Mouse (Mus musculus): ENCODE data around the gene Zbtb37.
"Not testable (repeated sequence)": the region's sequence is repeated elsewhere in the genome, so short reads cannot be mapped to it uniquely, and the experiment has no call there.

Gene Zbtb37

GRCm38 (mm10) chr1:161038004-161038403, 3.4 kb upstream of the Zbtb37 start:
- peaks cover 18% of the 10 kb centered on the region; the same call in 1 of the 2 replicates for H3K36me3 ChIP-seq (ENCODE audit: control insufficient read depth, insufficient read depth, low read length, poor library complexity, severe bottlenecking)
- no peaks in the 10 kb centered on the region for H3K27me3 ChIP-seq (ENCODE audit: control insufficient read depth, insufficient read depth, low read length, poor library complexity, severe bottlenecking)
- DNase-seq (ENCODE audit: low read depth, low spot score), result no peak

GRCm38 (mm10) chr1:161037599-161037998, 3.0 kb upstream of the Zbtb37 start:
- DNase-seq (ENCODE audit: low read depth, low spot score), result no peak
- H3K27me3 ChIP-seq (ENCODE audit: control insufficient read depth, insufficient read depth, low read length, poor library complexity, severe bottlenecking), result no peaks in the 10 kb centered on the region
- peaks cover 18% of the 10 kb centered on the region; the same call in 1 of the 2 replicates for H3K36me3 ChIP-seq (ENCODE audit: control insufficient read depth, insufficient read depth, low read length, poor library complexity, severe bottlenecking)

GRCm38 (mm10) chr1:161037026-161037425, 2.4 kb upstream of the Zbtb37 start:
- DNase-seq (ENCODE audit: low read depth, low spot score), result no peak
- Histone ChIP-seq H3K27me3 (ENCODE audit: control insufficient read depth, insufficient read depth, low read length, poor library complexity, severe bottlenecking) (no peaks in the 10 kb centered on the region), H3K36me3 (ENCODE audit: control insufficient read depth, insufficient read depth, low read length, poor library complexity, severe bottlenecking) (peaks cover 18% of the 10 kb centered on the region)

GRCm38 (mm10) chr1:161036411-161036841, 1.8 kb upstream of the Zbtb37 start:
- peaks cover 20% of the 10 kb centered on the region for H3K36me3 ChIP-seq (ENCODE audit: control insufficient read depth, insufficient read depth, low read length, poor library complexity, severe bottlenecking)
- no peaks in the 10 kb centered on the region for H3K27me3 ChIP-seq (ENCODE audit: control insufficient read depth, insufficient read depth, low read length, poor library complexity, severe bottlenecking)
- DNase-seq (ENCODE audit: low read depth, low spot score), result no peak

- Histone ChIP-seq H3K36me3 (ENCODE audit: control insufficient read depth, insufficient read depth, low read length, poor library complexity, severe bottlenecking) (peaks cover 20% of the 10 kb centered on the region), H3K27me3 (ENCODE audit: control insufficient read depth, insufficient read depth, low read length, poor library complexity, severe bottlenecking) (no peaks in the 10 kb centered on the region)
- DNase-seq (ENCODE audit: low read depth, low spot score), result peak; percentile 30
These were observed 1.2 kb upstream of the Zbtb37 start for GRCm38 (mm10) chr1:161035786-161036404.

GRCm38 (mm10) chr1:161035281-161035785, 684 bp upstream of the Zbtb37 start:
- no peaks in the 10 kb centered on the region for H3K27me3 ChIP-seq (ENCODE audit: control insufficient read depth, insufficient read depth, low read length, poor library complexity, severe bottlenecking)
- DNase-seq (ENCODE audit: low read depth, low spot score), result no peak
- peaks cover 20% of the 10 kb centered on the region for H3K36me3 ChIP-seq (ENCODE audit: control insufficient read depth, insufficient read depth, low read length, poor library complexity, severe bottlenecking)

- Histone ChIP-seq H3K36me3 (ENCODE audit: control insufficient read depth, insufficient read depth, low read length, poor library complexity, severe bottlenecking) (peaks cover 14% of the 10 kb centered on the region), H3K27me3 (ENCODE audit: control insufficient read depth, insufficient read depth, low read length, poor library complexity, severe bottlenecking) (no peaks in the 10 kb centered on the region)
- peak; percentile 15 for DNase-seq (ENCODE audit: low read depth, low spot score)
These were observed 704 bp downstream of the Zbtb37 start for GRCm38 (mm10) chr1:161033856-161034434.

- peaks cover 9% of the 10 kb centered on the region for H3K36me3 ChIP-seq (ENCODE audit: control insufficient read depth, insufficient read depth, low read length, poor library complexity, severe bottlenecking)
- DNase-seq (ENCODE audit: low read depth, low spot score), result no peak
- no peaks in the 10 kb centered on the region for H3K27me3 ChIP-seq (ENCODE audit: control insufficient read depth, insufficient read depth, low read length, poor library complexity, severe bottlenecking)
These were observed 2.3 kb downstream of the Zbtb37 start for GRCm38 (mm10) chr1:161032345-161032744.

GRCm38 (mm10) chr1:161031881-161032280, 2.8 kb downstream of the Zbtb37 start:
- DNase-seq (ENCODE audit: low read depth, low spot score), result no peak
- H3K36me3 ChIP-seq (ENCODE audit: control insufficient read depth, insufficient read depth, low read length, poor library complexity, severe bottlenecking), result peaks cover 9% of the 10 kb centered on the region
- H3K27me3 ChIP-seq (ENCODE audit: control insufficient read depth, insufficient read depth, low read length, poor library complexity, severe bottlenecking), result no peaks in the 10 kb centered on the region

- Histone ChIP-seq H3K27me3 (ENCODE audit: control insufficient read depth, insufficient read depth, low read length, poor library complexity, severe bottlenecking) (no peaks in the 10 kb centered on the region), H3K36me3 (ENCODE audit: control insufficient read depth, insufficient read depth, low read length, poor library complexity, severe bottlenecking) (peaks cover 2% of the 10 kb centered on the region)
- no peak for DNase-seq (ENCODE audit: low read depth, low spot score)
These were observed 4.6 kb downstream of the Zbtb37 start for GRCm38 (mm10) chr1:161030058-161030457.

- not testable (repeated sequence) for H3K27me3 ChIP-seq (ENCODE audit: control insufficient read depth, insufficient read depth, low read length, poor library complexity, severe bottlenecking); H3K36me3 ChIP-seq (ENCODE audit: control insufficient read depth, insufficient read depth, low read length, poor library complexity, severe bottlenecking); DNase-seq (ENCODE audit: low read depth, low spot score)
These were observed 6.2 kb downstream of the Zbtb37 start for GRCm38 (mm10) chr1:161028427-161028826.

- DNase-seq (ENCODE audit: low read depth, low spot score), result no peak
- Histone ChIP-seq H3K27me3 (ENCODE audit: control insufficient read depth, insufficient read depth, low read length, poor library complexity, severe bottlenecking) (no peaks in the 10 kb centered on the region), H3K36me3 (ENCODE audit: control insufficient read depth, insufficient read depth, low read length, poor library complexity, severe bottlenecking) (peaks cover 4% of the 10 kb centered on the region)
These were observed 7.5 kb downstream of the Zbtb37 start for GRCm38 (mm10) chr1:161027196-161027595.

- no peaks in the 10 kb centered on the region for H3K27me3 ChIP-seq (ENCODE audit: control insufficient read depth, insufficient read depth, low read length, poor library complexity, severe bottlenecking)
- no peak for DNase-seq (ENCODE audit: low read depth, low spot score)
- 0 out of 2 replicates have a peak, but pooled peaks cover 1% of the 10 kb centered on the region for H3K36me3 ChIP-seq (ENCODE audit: control insufficient read depth, insufficient read depth, low read length, poor library complexity, severe bottlenecking)
These were observed 9.0 kb downstream of the Zbtb37 start for GRCm38 (mm10) chr1:161025410-161026210.

- Histone ChIP-seq H3K27me3 (ENCODE audit: control insufficient read depth, insufficient read depth, low read length, poor library complexity, severe bottlenecking) (no peaks in the 10 kb centered on the region), H3K36me3 (ENCODE audit: control insufficient read depth, insufficient read depth, low read length, poor library complexity, severe bottlenecking) (peaks cover 3% of the 10 kb centered on the region; the same call in 1 of the 2 replicates)
- DNase-seq (ENCODE audit: low read depth, low spot score), result no peak
These were observed 14.6 kb downstream of the Zbtb37 start for GRCm38 (mm10) chr1:161020051-161020450.

GRCm38 (mm10) chr1:161016378-161016777, 18.3 kb downstream of the Zbtb37 start:
- peaks cover 8% of the 10 kb centered on the region; the same call in 1 of the 2 replicates for H3K36me3 ChIP-seq (ENCODE audit: control insufficient read depth, insufficient read depth, low read length, poor library complexity, severe bottlenecking)
- H3K27me3 ChIP-seq (ENCODE audit: control insufficient read depth, insufficient read depth, low read length, poor library complexity, severe bottlenecking), result no peaks in the 10 kb centered on the region
- DNase-seq (ENCODE audit: low read depth, low spot score), result no peak

Data from splenic B cell, adult 2 months (primary cell).